Mouse (Mus musculus) thymus, adult 2 months (tissue): ENCODE results near the gene Pmp22.

ENCODE experiments used
- CTCF ChIP-seq: fragments of 200-500 bp; IDR thresholded peaks from 2 replicates; pipeline ENCODE4 v1.5.1; 2012; ENCODE audit warnings: mild to moderate bottlenecking, control low read depth, low read length, moderate library complexity, borderline replicate concordance; ENCODE audit not compliant: control insufficient read depth, poor library complexity, insufficient read depth; ENCODE audit errors: extremely low read depth
- POLR2A ChIP-seq: fragments of 200-500 bp; IDR thresholded peaks from 2 replicates; pipeline ENCODE4 v1.6.1; 2012; ENCODE audit warnings: mild to moderate bottlenecking, low read length, control low read depth, moderate library complexity; ENCODE audit not compliant: control insufficient read depth, poor library complexity, insufficient read depth; ENCODE audit errors: extremely low read depth

GRCm38 (mm10) chr11:63180262-63181101 lies 51.7 kb downstream of the Pmp22 start:
- TF ChIP-seq CTCF = no peak
- no peak for TF ChIP-seq POLR2A
